Comparison of ENCODE assay signal across 16 mouse cellular contexts in genomic region chr5:43583326-43584120, GRCm38 (mm10).
A peak's percentile ranks its signal among the peaks of the same experiment; 100 is the strongest.
DNase-seq lines count a peak whose midpoint lies in the region; ATAC-seq lines count a peak whose summit lies in the region.
"Had no signal": no experiment of that assay in that cellular context is flagged by ENCODE, and none has a peak within 500 bp of the region (broad histone marks: within the 10 kb centered on the region; RNA-seq: fewer than 3 reads in every experiment).

No protein-coding gene starts in this region.

- no peak overlapping the region for H3K4me2 ChIP-seq in embryonic facial prominence, embryonic 14.5 days (ENCODE audit: low read depth, low read length)
- no peak overlapping the region for H3K4me2 ChIP-seq in midbrain, embryonic 11.5 days
- H3K4me2 ChIP-seq in midbrain, embryonic 12.5 days (replicated peaks) = no peak overlapping the region
- H3K4me2 ChIP-seq: limb, embryonic 12.5 days; liver, embryonic 11.5 days had no signal

- H3K4me1 ChIP-seq in embryonic facial prominence, embryonic 14.5 days (ENCODE audit: control insufficient read depth, insufficient read depth, low read length) = peaks cover 5% of the 10 kb centered on the region; the same call in 1 of the 2 replicates
- H3K4me1 ChIP-seq in embryonic facial prominence, embryonic 10.5 days = no peaks in the 10 kb centered on the region
- peaks cover 3% of the 10 kb centered on the region; the same call in 1 of the 2 replicates for H3K4me1 ChIP-seq in midbrain, embryonic 11.5 days (ENCODE audit: control insufficient read depth, insufficient read depth, low read length)
- H3K4me1 ChIP-seq in midbrain, embryonic 10.5 days = peaks cover 8% of the 10 kb centered on the region
- H3K4me1 ChIP-seq in midbrain, embryonic 12.5 days = peaks cover 12% of the 10 kb centered on the region

- WGBS in embryonic facial prominence, embryonic 14.5 days = 85% methylated on average over 6 of the region's 6 CpGs
- WGBS in embryonic facial prominence, embryonic 10.5 days = 87% methylated on average over 6 of the region's 6 CpGs
- 63% methylated on average over 6 of the region's 6 CpGs for WGBS in midbrain, embryonic 11.5 days
- 82% methylated on average over 6 of the region's 6 CpGs for WGBS in midbrain, embryonic 10.5 days
- 58% methylated on average over 6 of the region's 6 CpGs for WGBS in midbrain, embryonic 12.5 days

- no peak overlapping the region for H3K4me3 ChIP-seq in embryonic facial prominence, embryonic 14.5 days (ENCODE audit: low read depth, low read length)
- H3K4me3 ChIP-seq in embryonic facial prominence, embryonic 10.5 days = no peak overlapping the region
- no peak overlapping the region for H3K4me3 ChIP-seq in midbrain, embryonic 11.5 days (ENCODE audit: low read depth, low read length)
- H3K4me3 ChIP-seq in midbrain, embryonic 10.5 days = no peak overlapping the region
- no peak overlapping the region for H3K4me3 ChIP-seq in midbrain, embryonic 12.5 days
- H3K4me3 ChIP-seq: gastrocnemius, adult 2 months; limb, embryonic 12.5 days had no signal

- H3K27me3 ChIP-seq in embryonic facial prominence, embryonic 14.5 days (replicated peaks; ENCODE audit: control insufficient read depth, insufficient read depth, low read length) = no peaks in the 10 kb centered on the region
- no peaks in the 10 kb centered on the region for H3K27me3 ChIP-seq in embryonic facial prominence, embryonic 10.5 days (replicated peaks; ENCODE audit: low read depth, poor library complexity, severe bottlenecking)
- no peaks in the 10 kb centered on the region for H3K27me3 ChIP-seq in midbrain, embryonic 11.5 days (ENCODE audit: control insufficient read depth, insufficient read depth, low read length)
- no peaks in the 10 kb centered on the region for H3K27me3 ChIP-seq in midbrain, embryonic 10.5 days (ENCODE audit: low read depth, poor library complexity, severe bottlenecking)
- H3K27me3 ChIP-seq in midbrain, embryonic 12.5 days = no peaks in the 10 kb centered on the region
- H3K27me3 ChIP-seq: limb, embryonic 12.5 days had no signal

- no peaks in the 10 kb centered on the region for H3K36me3 ChIP-seq in embryonic facial prominence, embryonic 14.5 days (ENCODE audit: control insufficient read depth, insufficient read depth, low read length)
- no peaks in the 10 kb centered on the region for H3K36me3 ChIP-seq in embryonic facial prominence, embryonic 10.5 days (replicated peaks)
- no peaks in the 10 kb centered on the region for H3K36me3 ChIP-seq in midbrain, embryonic 11.5 days (ENCODE audit: control insufficient read depth, insufficient read depth, low read length)
- no peaks in the 10 kb centered on the region for H3K36me3 ChIP-seq in midbrain, embryonic 10.5 days
- H3K36me3 ChIP-seq in midbrain, embryonic 12.5 days = no peaks in the 10 kb centered on the region
- H3K36me3 ChIP-seq: limb, embryonic 12.5 days had no signal

- H3K27ac ChIP-seq in embryonic facial prominence, embryonic 14.5 days (replicated peaks; ENCODE audit: low read depth, low read length) = no peak overlapping the region
- no peak overlapping the region for H3K27ac ChIP-seq in embryonic facial prominence, embryonic 10.5 days (replicated peaks)
- H3K27ac ChIP-seq in midbrain, embryonic 11.5 days (ENCODE audit: low read depth, low read length) = no peak overlapping the region; the same call in 1 of the 2 replicates
- H3K27ac ChIP-seq in midbrain, embryonic 10.5 days (replicated peaks) = no peak overlapping the region
- H3K27ac ChIP-seq in midbrain, embryonic 12.5 days (replicated peaks) = no peak overlapping the region
- H3K27ac ChIP-seq: gastrocnemius, adult 2 months; kidney, postnatal 0 days; limb, embryonic 12.5 days had no signal

- no peak overlapping the region for H3K9ac ChIP-seq in embryonic facial prominence, embryonic 14.5 days (ENCODE audit: low read depth, low read length)
- H3K9ac ChIP-seq in midbrain, embryonic 11.5 days (ENCODE audit: low read length) = no peak overlapping the region
- H3K9ac ChIP-seq in midbrain, embryonic 12.5 days (replicated peaks) = no peak overlapping the region
- H3K9ac ChIP-seq: limb, embryonic 12.5 days; liver, postnatal 0 days had no signal

- ATAC-seq in embryonic facial prominence, embryonic 14.5 days (ENCODE audit: low read depth) = peak; percentile 27; the same call in 1 of the 2 replicates
- peak; percentile 72 for ATAC-seq in midbrain, embryonic 11.5 days (ENCODE audit: low FRiP score)
- ATAC-seq in midbrain, embryonic 12.5 days (ENCODE audit: low FRiP score, low read depth) = peak; percentile 67
- ATAC-seq: liver, postnatal 0 days had no signal

- H3K9me3 ChIP-seq in embryonic facial prominence, embryonic 14.5 days (ENCODE audit: control insufficient read depth, low read length) = no peaks in the 10 kb centered on the region
- no peaks in the 10 kb centered on the region for H3K9me3 ChIP-seq in embryonic facial prominence, embryonic 10.5 days
- H3K9me3 ChIP-seq in midbrain, embryonic 11.5 days (ENCODE audit: control insufficient read depth, low read length) = no peaks in the 10 kb centered on the region
- no peaks in the 10 kb centered on the region for H3K9me3 ChIP-seq in midbrain, embryonic 10.5 days (replicated peaks)
- no peaks in the 10 kb centered on the region for H3K9me3 ChIP-seq in midbrain, embryonic 12.5 days
- H3K9me3 ChIP-seq: limb, embryonic 12.5 days had no signal

- DNase-seq in embryonic facial prominence, embryonic 14.5 days (ENCODE audit: low spot score) = no peak
- DNase-seq in embryonic facial prominence, embryonic 10.5 days (ENCODE audit: low spot score) = no peak
- DNase-seq in midbrain, embryonic 11.5 days (ENCODE audit: low spot score, missing footprints) = no peak
- DNase-seq in midbrain, embryonic 10.5 days (ENCODE audit: low spot score) = no peak
- DNase-seq in kidney, postnatal 25 days = no peak
- DNase-seq in kidney, adult 8-10 months = no peak
- no peak for DNase-seq in spleen, postnatal 10 days (ENCODE audit: low spot score in 2 of 2)
- DNase-seq: adrenal gland, postnatal 25 days; cerebellum, adult 9-11 months; kidney, adult 18-20 months; liver, postnatal 0 days had no signal
